Mouse (Mus musculus) subcutaneous adipose tissue, adult 2 months (tissue): ENCODE results near the gene Btnl4. TPM values are rescaled to one million over a fixed set of nuclear protein-coding genes. Genes with fewer than 3 reads are reported as not detected.

ENCODE experiments used
- polyA plus RNA-seq: library from polyadenylated mRNA; depleted of rRNA; stranded (reverse); fragments of >200 nt; gene quantifications from 2 replicates; pipeline ENCODE4 v1.2.3, GENCODE M21; 2012; ENCODE audit warnings: low replicate concordance; rRNA removed

Btnl4 gene
- polyA plus RNA-seq: 0.40 TPM in 1 of 2 replicates, not detected in the other

GRCm38 (mm10) chr17:34477238-34478013 is at the start of gene Btnl4:
TSS of gene Btnl4 (minus strand) at chr17:34477318.

GRCm38 (mm10) chr17:34517252-34517651 is 40.1 kb upstream of the Btnl4 start, which contains the start of gene Btnl6:
TSS of gene Btnl6 (minus strand) at chr17:34517352.

Other genes starting within 250 kb of the Btnl4 start
- gene H2-Ob, start 238.4 kb downstream of the Btnl4 start, polyA plus RNA-seq: 4.2 and 6.1 TPM in 2 replicates
- 701 and 1,325 TPM in 2 replicates for gene H2-Ab1, start 219.6 kb downstream of the Btnl4 start, polyA plus RNA-seq
- gene H2-Aa, start 189.5 kb downstream of the Btnl4 start, polyA plus RNA-seq: 503 and 676 TPM in 2 replicates
- gene H2-Eb1, start 171.5 kb downstream of the Btnl4 start, polyA plus RNA-seq: 257 and 334 TPM in 2 replicates
- 0.09 and 0.17 TPM in 2 replicates for gene H2-Eb2, start 151.7 kb downstream of the Btnl4 start, polyA plus RNA-seq
- gene Btnl2, start 122.5 kb downstream of the Btnl4 start, polyA plus RNA-seq: 1.3 TPM in 2 replicates
- not detected in 2 replicates for gene Btnl1, start 100.2 kb downstream of the Btnl4 start, polyA plus RNA-seq
- 0.94 and 1.8 TPM in 2 replicates for gene BC051142, start 78.5 kb downstream of the Btnl4 start, polyA plus RNA-seq
- not detected in 2 replicates for gene Btnl6, start 40.0 kb upstream of the Btnl4 start, polyA plus RNA-seq
- gene Notch4, start 87.0 kb upstream of the Btnl4 start, polyA plus RNA-seq: 22.4 and 68.7 TPM in 2 replicates
- gene Gpsm3, start 112.5 kb upstream of the Btnl4 start, polyA plus RNA-seq: 14.5 and 19.6 TPM in 2 replicates
- gene Pbx2, start 113.9 kb upstream of the Btnl4 start, polyA plus RNA-seq: 51.4 and 93.8 TPM in 2 replicates
- gene Ager, start 120.5 kb upstream of the Btnl4 start, polyA plus RNA-seq: 2.8 and 4.0 TPM in 2 replicates
- gene Rnf5, start 126.4 kb upstream of the Btnl4 start, polyA plus RNA-seq: 90.6 and 100 TPM in 2 replicates
- gene Agpat1, start 126.9 kb upstream of the Btnl4 start, polyA plus RNA-seq: 234 and 241 TPM in 2 replicates
- gene Egfl8, start 138.7 kb upstream of the Btnl4 start, polyA plus RNA-seq: 5.7 and 6.5 TPM in 2 replicates
- gene Ppt2, start 151.2 kb upstream of the Btnl4 start, polyA plus RNA-seq: 51.8 and 56.8 TPM in 2 replicates
- 3.7 and 6.6 TPM in 2 replicates for gene Prrt1, start 152.2 kb upstream of the Btnl4 start, polyA plus RNA-seq
- 6.4 and 7.2 TPM in 2 replicates for gene Fkbpl, start 167.4 kb upstream of the Btnl4 start, polyA plus RNA-seq
- gene Atf6b, start 169.8 kb upstream of the Btnl4 start, polyA plus RNA-seq: 65.5 and 103 TPM in 2 replicates
- gene Tnxb, start 193.2 kb upstream of the Btnl4 start, polyA plus RNA-seq: 90.8 and 117 TPM in 2 replicates